22 mouse cellular contexts compared by ENCODE assay signal in genomic region chr1:89933028-89933427, GRCm38 (mm10). TPM values are rescaled to one million over a fixed set of nuclear protein-coding genes. Genes with fewer than 3 reads are reported as not detected.
A peak's percentile ranks its signal among the peaks of the same experiment; 100 is the strongest.
DNase-seq lines count a peak whose midpoint lies in the region; ATAC-seq and TF ChIP-seq lines count a peak whose summit lies in the region.
"Had no signal": no experiment of that assay in that cellular context is flagged by ENCODE, and none has a peak within 500 bp of the region (broad histone marks: within the 10 kb centered on the region; RNA-seq: fewer than 3 reads in every experiment).

No protein-coding gene starts in this region.

- ATAC-seq in kidney, embryonic 14.5 days (ENCODE audit: low FRiP score, low TSS enrichment): no peak
- no peak for ATAC-seq in midbrain, embryonic 15.5 days (replicated peaks)
- ATAC-seq in midbrain, embryonic 16.5 days: no peak
- ATAC-seq in hindbrain, embryonic 16.5 days: no peak
- ATAC-seq in lung, postnatal 0 days: no peak
- ATAC-seq: activated CD4-positive, CD25-positive, alpha-beta regulatory T cell, adult 4 months had no signal

- peak; percentile 61 for DNase-seq in kidney, adult 2 months
- no peak for DNase-seq in heart, adult 9 months (ENCODE audit: low spot score in 2 of 2)
- DNase-seq in lung, postnatal 0 days (ENCODE audit: low spot score): no peak
- no peak for DNase-seq in gastrocnemius, postnatal 4 days (ENCODE audit: low spot score in 2 of 2)
- DNase-seq: adrenal gland, postnatal 10 days; cerebellum, adult 9-11 months; heart, adult 11 months; left cerebral cortex, postnatal 4 days; lung, adult 18-20 months; thymus, postnatal 25 days had no signal

- no peak for TF ChIP-seq CTCF in kidney, adult 2 months (conservative IDR thresholded peaks at IDR 0.05; ENCODE audit: insufficient read depth, insufficient read length, low read depth, low read length)
- no peak for TF ChIP-seq CTCF in lung, postnatal 0 days (IDR thresholded peaks at IDR 0.05)

- no peak overlapping the region for H3K4me2 ChIP-seq in kidney, embryonic 14.5 days (replicated peaks; ENCODE audit: low read depth, low read length)
- H3K4me2 ChIP-seq in midbrain, embryonic 15.5 days: peak overlapping the region; percentile 5; the same call in 1 of the 2 replicates
- H3K4me2 ChIP-seq in midbrain, embryonic 16.5 days (ENCODE audit: low read length): no peak overlapping the region
- H3K4me2 ChIP-seq in hindbrain, embryonic 16.5 days (ENCODE audit: low read length): peak overlapping the region; percentile 60
- no peak overlapping the region for H3K4me2 ChIP-seq in lung, postnatal 0 days (replicated peaks; ENCODE audit: low read depth, low read length)
- H3K4me2 ChIP-seq: heart, embryonic 13.5 days; liver, embryonic 11.5 days had no signal

- TF ChIP-seq POLR2A in kidney, adult 2 months (IDR thresholded peaks at IDR 0.05; ENCODE audit: low read depth, low read length): no peak

- no peaks in the 10 kb centered on the region for H3K4me1 ChIP-seq in kidney, adult 2 months (ENCODE audit: control insufficient read depth, insufficient read depth, low read length)
- H3K4me1 ChIP-seq in kidney, embryonic 14.5 days (ENCODE audit: control insufficient read depth, insufficient read depth, low read length): peaks cover 17% of the 10 kb centered on the region; the same call in 1 of the 2 replicates
- H3K4me1 ChIP-seq in midbrain, embryonic 15.5 days: peaks cover 40% of the 10 kb centered on the region
- peaks cover 14% of the 10 kb centered on the region for H3K4me1 ChIP-seq in midbrain, embryonic 16.5 days (ENCODE audit: control insufficient read depth, insufficient read depth, low read length)
- H3K4me1 ChIP-seq in hindbrain, embryonic 16.5 days (ENCODE audit: control insufficient read depth, insufficient read depth, low read depth, low read length): peaks cover 17% of the 10 kb centered on the region
- H3K4me1 ChIP-seq in lung, postnatal 0 days (ENCODE audit: insufficient read depth, low read depth, low read length): peaks cover 13% of the 10 kb centered on the region; the same call in 1 of the 2 replicates

- no peak overlapping the region for H3K9ac ChIP-seq in kidney, embryonic 14.5 days (ENCODE audit: low read depth, low read length)
- no peak overlapping the region for H3K9ac ChIP-seq in midbrain, embryonic 15.5 days
- no peak overlapping the region for H3K9ac ChIP-seq in midbrain, embryonic 16.5 days (ENCODE audit: low read depth, low read length)
- no peak overlapping the region for H3K9ac ChIP-seq in hindbrain, embryonic 16.5 days (ENCODE audit: low read depth, low read length)
- no peak overlapping the region for H3K9ac ChIP-seq in lung, postnatal 0 days (replicated peaks; ENCODE audit: low read depth)
- H3K9ac ChIP-seq: heart, embryonic 13.5 days had no signal

- no peak for TF ChIP-seq EP300 in lung, postnatal 0 days (IDR thresholded peaks at IDR 0.05)

- H3K36me3 ChIP-seq in kidney, adult 2 months (ENCODE audit: control insufficient read depth, insufficient read depth, low read length): no peaks in the 10 kb centered on the region
- no peaks in the 10 kb centered on the region for H3K36me3 ChIP-seq in kidney, embryonic 14.5 days (ENCODE audit: control insufficient read depth, insufficient read depth, low read length)
- no peaks in the 10 kb centered on the region for H3K36me3 ChIP-seq in midbrain, embryonic 15.5 days (replicated peaks)
- no peaks in the 10 kb centered on the region for H3K36me3 ChIP-seq in midbrain, embryonic 16.5 days (ENCODE audit: control insufficient read depth, insufficient read depth, low read length)
- H3K36me3 ChIP-seq in hindbrain, embryonic 16.5 days (ENCODE audit: control insufficient read depth, insufficient read depth, low read length): no peaks in the 10 kb centered on the region
- H3K36me3 ChIP-seq in lung, postnatal 0 days (ENCODE audit: insufficient read depth, low read length): no peaks in the 10 kb centered on the region
- H3K36me3 ChIP-seq: G1E; heart, embryonic 13.5 days had no signal

- H3K27me3 ChIP-seq in kidney, adult 2 months (replicated peaks; ENCODE audit: control insufficient read depth, insufficient read depth, low read length): peaks cover 13% of the 10 kb centered on the region
- peaks cover 97% of the 10 kb centered on the region for H3K27me3 ChIP-seq in kidney, embryonic 14.5 days (ENCODE audit: control insufficient read depth, insufficient read depth, low read length)
- peaks cover 74% of the 10 kb centered on the region for H3K27me3 ChIP-seq in midbrain, embryonic 15.5 days (replicated peaks)
- H3K27me3 ChIP-seq in midbrain, embryonic 16.5 days (ENCODE audit: control insufficient read depth, insufficient read depth, low read depth, low read length): peaks cover 56% of the 10 kb centered on the region
- H3K27me3 ChIP-seq in hindbrain, embryonic 16.5 days (replicated peaks; ENCODE audit: control insufficient read depth, insufficient read depth, low read length): peaks cover 32% of the 10 kb centered on the region
- H3K27me3 ChIP-seq in lung, postnatal 0 days (replicated peaks; ENCODE audit: insufficient read depth, low read length): peaks cover 94% of the 10 kb centered on the region
- H3K27me3 ChIP-seq: megakaryocyte, embryonic 14.5 days had no signal

- 23% methylated on average over 6 of the region's 6 CpGs for WGBS in kidney, adult 2 months
- WGBS in kidney, embryonic 14.5 days: 9% methylated on average over 6 of the region's 6 CpGs
- WGBS in midbrain, embryonic 15.5 days: 4% methylated on average over 6 of the region's 6 CpGs
- WGBS in midbrain, embryonic 16.5 days: 4% methylated on average over 6 of the region's 6 CpGs
- 5% methylated on average over 6 of the region's 6 CpGs for WGBS in hindbrain, embryonic 16.5 days
- 17% methylated on average over 6 of the region's 6 CpGs for WGBS in lung, postnatal 0 days

- no peak overlapping the region for H3K4me3 ChIP-seq in kidney, adult 2 months (ENCODE audit: insufficient read depth, low read depth, low read length)
- H3K4me3 ChIP-seq in kidney, embryonic 14.5 days (ENCODE audit: low read length): no peak overlapping the region
- H3K4me3 ChIP-seq in midbrain, embryonic 15.5 days: 0 out of 2 replicates have a peak overlapping the region, but pooled peaks have one; percentile 6
- H3K4me3 ChIP-seq in midbrain, embryonic 16.5 days (ENCODE audit: low read depth, low read length): no peak overlapping the region
- peak overlapping the region; percentile 14; the same call in 1 of the 2 replicates for H3K4me3 ChIP-seq in hindbrain, embryonic 16.5 days (ENCODE audit: low read length)
- H3K4me3 ChIP-seq in lung, postnatal 0 days (ENCODE audit: low read depth, low read length): no peak overlapping the region
- H3K4me3 ChIP-seq: heart, embryonic 13.5 days; megakaryocyte, embryonic 14.5 days; myocyte had no signal

- no peak overlapping the region for H3K27ac ChIP-seq in kidney, adult 2 months (ENCODE audit: insufficient read depth, low read depth, low read length)
- H3K27ac ChIP-seq in kidney, embryonic 14.5 days (ENCODE audit: low read depth, low read length): no peak overlapping the region
- H3K27ac ChIP-seq in midbrain, embryonic 15.5 days: no peak overlapping the region
- H3K27ac ChIP-seq in midbrain, embryonic 16.5 days (ENCODE audit: low read length): no peak overlapping the region
- no peak overlapping the region for H3K27ac ChIP-seq in hindbrain, embryonic 16.5 days (ENCODE audit: low read depth, low read length)
- no peak overlapping the region for H3K27ac ChIP-seq in lung, postnatal 0 days (ENCODE audit: low read length)
- H3K27ac ChIP-seq: heart, embryonic 13.5 days; kidney, postnatal 0 days had no signal

- H3K9me3 ChIP-seq in kidney, embryonic 14.5 days (ENCODE audit: control insufficient read depth, low read length): no peaks in the 10 kb centered on the region
- no peaks in the 10 kb centered on the region for H3K9me3 ChIP-seq in midbrain, embryonic 15.5 days
- H3K9me3 ChIP-seq in midbrain, embryonic 16.5 days (replicated peaks; ENCODE audit: control insufficient read depth, low read length, poor library complexity, severe bottlenecking): no peaks in the 10 kb centered on the region
- no peaks in the 10 kb centered on the region for H3K9me3 ChIP-seq in hindbrain, embryonic 16.5 days (ENCODE audit: control insufficient read depth, low read length)
- H3K9me3 ChIP-seq in lung, postnatal 0 days (ENCODE audit: low read length): no peaks in the 10 kb centered on the region
- H3K9me3 ChIP-seq: heart, embryonic 13.5 days; megakaryocyte, embryonic 14.5 days had no signal

RNA-seq across cellular contexts. Expression of gene Gbx2, which starts 2.0 kb away (rescaled TPM):
- not detected in 2 replicates for polyA plus RNA-seq in kidney, adult 2 months (2012; rRNA removed)
- polyA plus RNA-seq in kidney, embryonic 14.5 days (2014; fragmentation: Nextera tagmentation; extraction: Ambion mirVana): 0.10 and 0.18 TPM in 2 replicates
- polyA plus RNA-seq in midbrain, embryonic 15.5 days (2015; fragmentation: Nextera tagmentation; extraction: Ambion mirVana): 18.4 and 23.8 TPM in 2 replicates
- polyA plus RNA-seq in midbrain, embryonic 16.5 days (2015; fragmentation: Nextera tagmentation; extraction: Ambion mirVana): 29.7 and 62.2 TPM in 2 replicates
- 33.0 and 35.8 TPM in 2 replicates for polyA plus RNA-seq in hindbrain, embryonic 16.5 days (2015; fragmentation: Nextera tagmentation; extraction: Ambion mirVana)
- polyA plus RNA-seq in lung, postnatal 0 days (2015; fragmentation: Nextera tagmentation; extraction: Ambion mirVana): 0.13 TPM in 1 of 2 replicates, not detected in the other
- total RNA-seq in gastrocnemius, postnatal 4 days (2021): not detected
- total RNA-seq: adrenal gland, postnatal 10 days had no signal
- polyA plus RNA-seq: activated CD4-positive, CD25-positive, alpha-beta regulatory T cell, adult 4 months; G1E; intestine, embryonic 14.5 days; kidney, postnatal 0 days; myocyte had no signal

Comparison
In these comparisons a context has a peak if more than half of its experiments do, and no peak if none do; other contexts are left out.
1. H3K4me3 ChIP-seq: peak in midbrain, embryonic 15.5 days (single experiment) and hindbrain, embryonic 16.5 days (single experiment); none in kidney, adult 2 months (single experiment), kidney, embryonic 14.5 days (single experiment), midbrain, embryonic 16.5 days (single experiment) and lung, postnatal 0 days (single experiment).
2. H3K4me2 ChIP-seq: peak in midbrain, embryonic 15.5 days (single experiment) and hindbrain, embryonic 16.5 days (single experiment); none in kidney, embryonic 14.5 days (single experiment), midbrain, embryonic 16.5 days (single experiment) and lung, postnatal 0 days (single experiment).
3. RNA of gene Gbx2, which starts 2.0 kb away (polyA plus RNA-seq): 33.0 to 35.8 TPM in hindbrain, embryonic 16.5 days, 29.7 to 62.2 TPM in midbrain, embryonic 16.5 days and 18.4 to 23.8 TPM in midbrain, embryonic 15.5 days; 0.10 to 0.18 TPM in kidney, embryonic 14.5 days, 0.13 TPM in lung, postnatal 0 days and not detected in kidney, adult 2 months; every median in the first group is over 10 times any median in the second.